Mouse (Mus musculus): Measurements from ENCODE around the gene Golim4.

- TF ChIP-seq CTCF (conservative IDR thresholded peaks at IDR 0.05; ENCODE audit: low read length), result no peak
- TF ChIP-seq POU5F1 (IDR thresholded peaks at IDR 0.05; ENCODE audit: borderline replicate concordance, low read length), result no peak
- TF ChIP-seq NANOG (IDR thresholded peaks at IDR 0.05; ENCODE audit: borderline replicate concordance, low read length), result no peak
These were observed 121.9 kb downstream of the Golim4 start for GRCm38 (mm10) chr3:75834827-75835226.

All from E14TG2a.4 (cell line).